Mouse (Mus musculus) brain, embryonic 18.5 days (tissue): Measurements from ENCODE around the gene Gm21721.
"Not testable (repeated sequence)": the region's sequence is repeated elsewhere in the genome, so short reads cannot be mapped to it uniquely, and the experiment has no call there.

Experiments
- DNase-seq: peaks from one replicate; pipeline ENCODE4 v3.0.0-alpha.2; 2012; ENCODE audit warnings: low read depth, low spot score

Gene Gm21721

DNA sequence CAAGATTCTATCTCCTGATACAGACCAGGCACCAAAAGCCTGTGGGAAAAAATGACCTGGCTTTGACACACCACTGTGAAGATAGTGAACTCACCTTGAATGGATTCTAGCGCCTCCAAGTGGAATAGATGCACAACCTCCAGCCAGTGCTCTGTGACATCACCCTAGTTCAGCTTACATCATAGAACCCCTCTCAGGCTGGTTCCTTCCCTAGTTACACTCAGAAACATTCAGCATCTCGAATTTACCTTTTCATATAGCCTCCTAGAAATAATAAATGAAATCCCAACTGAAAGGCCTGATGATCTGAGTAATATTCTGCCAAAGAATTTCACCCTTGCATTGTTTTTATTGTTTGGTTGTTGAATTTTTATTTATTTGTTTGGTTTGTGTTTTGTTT is at the start of gene Gm21721:
TSS of gene Gm21721 (minus strand) at position 101 of the 400 bp plus-strand sequence.
- DNase-seq: not testable (repeated sequence)
